Mouse (Mus musculus) heart, postnatal 0 days (tissue): ENCODE data around the gene Stil. TPM values are rescaled to one million over a fixed set of nuclear protein-coding genes. Genes with fewer than 3 reads are reported as not detected.

Source experiments
- ATAC-seq: fragments of 200-750 bp; cut with Nextera tagmentation; 2 replicates; pipeline ENCODE4 v1.8.0; 2017; ENCODE audit warnings: low read depth, moderate number of reproducible peaks, moderate library complexity; ENCODE audit not compliant: insufficient read depth
- DNase-seq: peaks from one replicate; pipeline ENCODE4 v3.0.0-alpha.2; 2016; ENCODE audit warnings: low spot score
- H3K27ac ChIP-seq: fragments of 300-500 bp; sonication (generic); 2 replicates; pipeline ENCODE4 v1.5.1; 2014; ENCODE audit warnings: low read depth, mild to moderate bottlenecking
- H3K27me3 ChIP-seq: fragments of 300-500 bp; sonication (generic); 2 replicates; pipeline ENCODE4 v1.6.1; 2014; ENCODE audit warnings: low read length, mixed read lengths; ENCODE audit not compliant: control insufficient read depth, insufficient read depth
- H3K36me3 ChIP-seq: fragments of 300-500 bp; sonication (generic); replicated peaks from 2 replicates; pipeline ENCODE4 v1.6.1; 2014; ENCODE audit warnings: low read length, mixed read lengths; ENCODE audit not compliant: control insufficient read depth, insufficient read depth
- H3K4me1 ChIP-seq: fragments of 300-500 bp; sonication (generic); 2 replicates; pipeline ENCODE4 v1.6.1; 2014; ENCODE audit warnings: antibody characterized with exemption; ENCODE audit not compliant: control insufficient read depth, insufficient read depth
- H3K4me2 ChIP-seq: fragments of 300-500 bp; sonication (generic); 2 replicates; pipeline ENCODE4 v1.6.1; 2014; ENCODE audit warnings: low read depth, mild to moderate bottlenecking, low read length, moderate library complexity
- H3K4me3 ChIP-seq: fragments of 300-500 bp; sonication (generic); 2 replicates; pipeline ENCODE4 v1.5.1; 2014; ENCODE audit warnings: low read depth, low read length
- H3K9ac ChIP-seq: fragments of 300-500 bp; sonication (generic); replicated peaks from 2 replicates; pipeline ENCODE4 v1.6.1; 2014; ENCODE audit warnings: low read depth, low read length, mixed read lengths
- H3K9me3 ChIP-seq: fragments of 300-500 bp; sonication (generic); replicated peaks from 2 replicates; pipeline ENCODE4 v1.6.1; 2016; ENCODE audit warnings: low read length; ENCODE audit not compliant: control insufficient read depth
- CTCF ChIP-seq: IDR thresholded peaks from 2 replicates; pipeline ENCODE4 v1.5.1; 2016; ENCODE audit warnings: antibody characterized with exemption, control low read depth, low read depth
- EP300 ChIP-seq: IDR thresholded peaks from 2 replicates; pipeline ENCODE4 v1.6.1; 2016; ENCODE audit warnings: antibody characterized with exemption, low read depth
- WGBS: fragments of 180-500 bp; shearing (Covaris S2); extraction: QIAGEN DNeasy Blood & Tissue Kit; methylation state at CpG from one replicate; pipeline ENCODE4 v1.1.7; 2014; 5-methylcytosine and 5-hydroxymethylcytosine counted together
- polyA plus RNA-seq: library from polyadenylated mRNA; unstranded; fragments of >200 nt; fragmentation: Nextera tagmentation; extraction: Ambion mirVana; gene quantifications from 2 replicates; pipeline ENCODE4 v1.2.1, GENCODE M21; 2015
- total RNA-seq: library from RNA; depleted of rRNA; stranded (reverse); fragments of >200 nt; gene quantifications from 2 replicates; pipeline ENCODE4 v1.2.3, GENCODE M21; 2014; ENCODE audit warnings: low replicate concordance

The Stil gene
- total and polyA plus RNA-seq, 2 experiments from 2014 or later: 2.0 to 6.1 TPM

DNA sequence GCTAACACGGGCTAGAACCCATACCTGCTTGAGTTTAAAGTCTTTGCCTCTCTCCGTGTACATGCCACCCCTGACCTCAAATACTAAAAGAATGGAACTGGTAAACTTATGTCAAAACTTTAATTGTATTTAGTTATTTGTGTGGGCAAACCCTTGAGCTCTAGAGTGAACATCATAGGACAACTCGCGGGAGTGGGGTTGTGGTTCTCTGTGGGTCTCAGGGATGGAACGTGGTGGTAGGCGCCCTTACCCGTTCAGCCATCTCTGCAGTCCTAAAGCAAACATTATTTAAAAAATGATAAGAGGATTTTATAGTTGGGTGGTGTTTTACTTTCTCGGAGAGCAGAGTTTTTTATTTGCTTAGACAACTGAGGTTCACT lies 13.8 kb upstream of the Stil start:
- DNase-seq (peak; percentile 7), ATAC-seq (peak; percentile 15; the same call in 1 of the 2 replicates)
- Histone ChIP-seq H3K4me1 (peaks cover 14% of the 10 kb centered on the region), H3K27ac (peak overlapping the region; percentile 98), H3K36me3 (peaks cover 4% of the 10 kb centered on the region; the same call in 1 of the 2 replicates), H3K4me2 (peak overlapping the region; percentile 71), H3K9me3 (no peaks in the 10 kb centered on the region), H3K27me3 (no peaks in the 10 kb centered on the region), H3K9ac (peak overlapping the region; percentile 78), H3K4me3 (peak overlapping the region; percentile 79)
- WGBS: 3% methylated on average over 8 of the region's 8 CpGs
- TF ChIP-seq EP300: no peak
- TF ChIP-seq CTCF: no peak

DNA sequence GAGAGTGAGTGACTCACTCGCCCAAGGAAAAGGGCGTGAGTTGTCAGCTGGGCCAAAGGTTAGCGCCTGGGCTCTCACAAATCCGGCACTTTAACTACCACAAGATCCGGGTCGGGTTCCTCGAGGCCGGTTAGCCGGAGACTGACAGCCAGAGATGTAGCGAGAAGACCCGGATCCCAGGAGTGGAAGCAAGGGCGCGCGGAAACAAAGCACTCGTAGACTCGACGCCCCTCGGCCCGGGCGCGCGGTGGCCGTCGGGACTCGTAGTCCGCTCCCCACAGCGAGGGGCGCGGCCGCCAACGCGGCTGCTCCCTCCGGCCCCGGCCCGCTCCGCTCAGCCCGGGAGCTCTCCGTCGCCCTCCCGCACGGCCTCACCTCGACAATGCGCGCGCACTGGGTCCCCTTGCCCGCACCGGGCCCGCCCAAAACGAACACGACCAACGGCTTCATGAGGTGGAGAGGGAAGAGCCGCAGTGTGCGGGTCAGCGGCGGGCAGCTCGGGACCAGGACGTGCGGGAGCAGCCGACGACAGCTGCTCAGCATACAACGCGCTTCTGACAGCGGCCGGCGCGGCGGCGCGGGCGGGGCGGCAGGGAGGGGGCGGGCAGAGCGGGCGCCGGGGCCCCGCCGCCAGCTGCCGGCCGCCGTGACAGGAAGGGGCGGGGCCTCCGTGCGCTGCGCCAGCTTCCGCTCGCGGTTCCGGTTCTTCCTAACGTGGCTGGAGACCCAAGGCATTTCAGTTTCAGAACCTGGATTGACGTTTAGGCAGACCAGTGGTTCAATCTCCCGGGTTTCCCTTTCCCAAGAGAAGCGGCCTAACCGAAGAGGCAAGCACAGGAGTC lies 13.1 kb upstream of the Stil start, which contains the start of gene Cmpk1:
Gene Cmpk1, minus strand, starts transcription at position 651 of the 842 bp plus-strand sequence.
- ATAC-seq (peak; percentile 95), DNase-seq (peak; percentile 88)
- H3K4me1 ChIP-seq: peaks cover 14% of the 10 kb centered on the region
- TF ChIP-seq EP300: no peak
- no peak for TF ChIP-seq CTCF
- 1% methylated on average over 79 of the region's 93 CpGs for WGBS
- H3K4me2 ChIP-seq: peak within 1 kb of the TSS; percentile 71
- peak within 1 kb of the TSS; percentile 98 for H3K27ac ChIP-seq
- H3K36me3 ChIP-seq: peaks cover 4% of the 10 kb centered on the region; the same call in 1 of the 2 replicates
- H3K27me3 ChIP-seq: no peaks in the 10 kb centered on the region
- peak within 1 kb of the TSS; percentile 78 for H3K9ac ChIP-seq
- peak within 1 kb of the TSS; percentile 79 for H3K4me3 ChIP-seq
- no peaks in the 10 kb centered on the region for H3K9me3 ChIP-seq

DNA sequence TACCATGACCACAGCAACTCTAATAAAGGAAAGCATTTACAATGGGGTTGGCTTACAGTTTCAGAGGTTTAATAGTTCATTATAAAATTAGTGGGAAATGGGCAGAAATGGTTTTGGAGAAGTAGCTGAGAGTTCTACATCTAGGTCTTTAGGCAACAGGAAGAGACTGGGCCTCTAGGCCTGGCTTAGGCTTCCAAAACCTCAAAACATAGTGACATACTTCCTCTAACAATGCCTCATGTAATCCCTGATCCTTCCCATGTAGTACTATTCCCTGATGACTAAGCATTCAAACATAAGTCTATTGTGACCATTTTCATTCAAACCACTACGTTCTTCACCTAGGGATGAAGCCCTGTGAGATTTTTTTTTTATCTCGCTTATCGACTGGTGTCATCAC lies 5.7 kb upstream of the Stil start:
- TF ChIP-seq EP300: no peak
- Histone ChIP-seq H3K36me3 (no peaks in the 10 kb centered on the region), H3K4me2 (no peak overlapping the region), H3K4me1 (no peaks in the 10 kb centered on the region), H3K9ac (no peak overlapping the region), H3K27me3 (0 out of 2 replicates have a peak, but pooled peaks cover 3% of the 10 kb centered on the region), H3K27ac (no peak overlapping the region), H3K4me3 (no peak overlapping the region), H3K9me3 (no peaks in the 10 kb centered on the region)
- WGBS: 83% methylated on average over 3 of the region's 3 CpGs
- no peak for ATAC-seq
- no peak for DNase-seq

DNA sequence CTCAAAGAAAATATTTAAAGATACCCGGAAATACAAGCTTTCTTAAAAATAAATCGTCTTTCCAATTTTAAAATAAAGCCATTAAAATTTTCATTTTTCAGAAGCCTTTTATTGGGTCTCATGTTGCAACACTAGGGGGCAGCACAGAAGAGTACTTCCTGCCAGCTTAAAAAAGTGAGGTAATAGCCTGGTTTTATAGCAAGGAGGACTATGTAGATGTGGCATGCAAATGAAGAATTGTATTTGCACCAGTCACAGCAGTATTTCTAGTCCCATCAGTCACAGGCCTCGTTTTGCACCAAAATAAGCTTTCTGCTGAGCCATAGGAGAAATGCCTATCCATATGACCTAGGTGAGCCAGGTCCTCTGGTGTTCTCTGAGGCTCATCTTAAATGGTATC lies 2.9 kb upstream of the Stil start:
- Histone ChIP-seq H3K27ac (no peak overlapping the region), H3K36me3 (no peaks in the 10 kb centered on the region), H3K9me3 (no peaks in the 10 kb centered on the region), H3K4me2 (no peak overlapping the region), H3K27me3 (0 out of 2 replicates have a peak, but pooled peaks cover 3% of the 10 kb centered on the region), H3K9ac (no peak overlapping the region), H3K4me3 (no peak overlapping the region), H3K4me1 (peaks cover 12% of the 10 kb centered on the region)
- no peak for TF ChIP-seq EP300
- TF ChIP-seq CTCF: peak; percentile 37
- 41% methylated on average over 3 of the region's 3 CpGs for WGBS
- no peak for DNase-seq
- ATAC-seq: no peak

DNA sequence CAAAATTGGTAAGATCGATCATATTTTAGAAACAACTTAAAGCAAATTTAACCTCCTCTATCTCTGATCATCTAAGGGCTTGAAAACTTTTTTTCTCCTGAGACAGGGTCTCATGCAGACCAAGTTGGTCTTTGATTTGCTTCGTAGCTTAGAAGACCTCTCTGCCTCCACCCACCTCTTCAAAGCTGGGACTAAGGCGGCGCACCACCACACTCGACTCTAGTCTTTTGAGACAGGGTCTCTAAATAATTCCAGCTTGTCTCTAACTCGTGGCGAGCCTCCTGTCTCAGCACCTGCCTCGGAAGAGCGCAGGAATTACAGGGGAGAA lies 550 bp upstream of the Stil start:
- H3K27me3 ChIP-seq: no peaks in the 10 kb centered on the region
- ATAC-seq (peak; percentile 2; the same call in 1 of the 2 replicates), DNase-seq (no peak)
- H3K27ac ChIP-seq: peak overlapping the region; percentile 94
- H3K9ac ChIP-seq: peak overlapping the region; percentile 69
- H3K36me3 ChIP-seq: 0 out of 2 replicates have a peak, but pooled peaks cover 13% of the 10 kb centered on the region
- TF ChIP-seq EP300 (no peak), CTCF (no peak)
- H3K4me2 ChIP-seq: peak overlapping the region; percentile 85
- no peaks in the 10 kb centered on the region for H3K9me3 ChIP-seq
- H3K4me1 ChIP-seq: peaks cover 12% of the 10 kb centered on the region
- H3K4me3 ChIP-seq: peak overlapping the region; percentile 77
- 9% methylated on average over 9 of the region's 9 CpGs for WGBS

DNA sequence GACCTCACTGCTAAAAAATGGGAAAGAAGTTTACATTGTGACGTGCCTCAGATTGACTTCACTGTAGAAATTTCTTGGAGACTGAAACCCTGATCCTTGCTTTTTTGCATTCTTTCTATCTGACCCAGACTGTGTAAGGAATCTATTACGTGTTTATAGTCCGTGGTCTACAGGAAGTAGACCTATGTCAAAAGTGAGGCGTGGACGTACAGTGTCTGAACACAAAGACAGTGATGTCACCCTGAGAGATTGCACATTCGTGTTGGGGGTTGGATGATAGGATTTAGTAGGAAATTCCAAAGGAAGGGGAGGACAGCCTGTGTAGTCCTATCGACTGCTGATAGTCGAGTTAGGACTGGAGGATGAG lies 453 bp downstream of the Stil start:
- peak overlapping the region; percentile 64 for H3K9ac ChIP-seq
- ATAC-seq (no peak), DNase-seq (peak; percentile 19)
- no peaks in the 10 kb centered on the region for H3K27me3 ChIP-seq
- H3K27ac ChIP-seq: peak overlapping the region; percentile 60
- under 1% methylated on average over 8 of the region's 8 CpGs for WGBS
- peak overlapping the region; percentile 77 for H3K4me3 ChIP-seq
- TF ChIP-seq EP300 (no peak), CTCF (no peak)
- peak overlapping the region; percentile 85 for H3K4me2 ChIP-seq
- H3K36me3 ChIP-seq: peaks cover 20% of the 10 kb centered on the region
- peaks cover 12% of the 10 kb centered on the region for H3K4me1 ChIP-seq
- no peaks in the 10 kb centered on the region for H3K9me3 ChIP-seq
